Mouse (Mus musculus): Measurements from ENCODE around the gene Sdf4.
A peak's percentile ranks its signal among the peaks of the same experiment; 100 is the strongest.

Gene Sdf4

DNA sequence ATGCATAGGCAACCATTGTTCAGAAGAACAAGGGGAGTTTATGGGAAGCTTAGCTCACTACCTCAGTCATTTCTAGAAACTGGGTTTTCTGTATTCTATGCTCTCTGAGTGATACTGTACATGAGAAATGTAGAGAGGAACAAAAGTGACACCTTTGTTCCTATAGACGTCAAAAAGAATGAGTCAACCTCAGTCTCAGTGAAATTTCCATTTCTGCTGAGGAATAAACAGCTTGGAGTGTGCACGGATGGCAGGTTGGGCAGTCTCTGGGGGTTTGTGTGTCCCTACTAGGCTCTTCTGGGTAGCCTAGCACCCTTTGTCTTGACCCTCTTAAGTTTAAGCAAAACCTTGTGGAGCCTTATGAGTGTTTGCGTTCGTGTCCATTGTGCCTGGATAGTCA, 15.7 kb downstream of the Sdf4 start:
- no peak for DNase-seq (ENCODE audit: low read depth)

- DNase-seq (ENCODE audit: low read depth) = no peak
Measured at GRCm38 (mm10) chr4:156013637-156014036, 21.0 kb downstream of the Sdf4 start, which contains the start of gene Tnfrsf4. Gene Tnfrsf4, plus strand, starts transcription at chr4:156013843.

GRCm38 (mm10) chr4:156014436-156014835, 21.8 kb downstream of the Sdf4 start:
- no peak for DNase-seq (ENCODE audit: low read depth)

DNA sequence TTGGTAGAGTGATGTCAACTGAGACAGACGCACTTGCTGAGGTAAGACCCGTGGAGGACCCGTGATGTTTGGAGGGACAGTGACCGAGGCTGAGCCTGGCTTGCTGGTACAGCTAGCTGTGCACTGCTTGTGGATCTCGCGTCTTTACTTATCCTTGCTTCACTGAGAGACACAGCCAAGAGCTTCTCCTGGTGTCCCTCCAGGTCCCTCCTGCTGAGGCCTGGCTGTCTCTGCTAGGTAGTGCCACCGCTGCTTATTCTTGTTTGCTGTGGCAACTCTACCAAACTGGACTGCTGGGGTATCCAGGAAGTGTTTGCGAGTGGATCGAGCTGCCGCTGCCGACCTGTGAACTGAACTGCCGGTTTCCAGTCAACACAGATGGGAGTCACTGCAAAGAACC, 27.1 kb downstream of the Sdf4 start:
- DNase-seq (ENCODE audit: low read depth) = no peak

- no peak for DNase-seq (ENCODE audit: low read depth)
Measured at GRCm38 (mm10) chr4:156021381-156021780, 28.7 kb downstream of the Sdf4 start.

- no peak for DNase-seq (ENCODE audit: low read depth)
Measured at GRCm38 (mm10) chr4:156021942-156022419, 29.3 kb downstream of the Sdf4 start.

GRCm38 (mm10) chr4:156023520-156023919, 30.8 kb downstream of the Sdf4 start:
- no peak for DNase-seq (ENCODE audit: low read depth)

DNA sequence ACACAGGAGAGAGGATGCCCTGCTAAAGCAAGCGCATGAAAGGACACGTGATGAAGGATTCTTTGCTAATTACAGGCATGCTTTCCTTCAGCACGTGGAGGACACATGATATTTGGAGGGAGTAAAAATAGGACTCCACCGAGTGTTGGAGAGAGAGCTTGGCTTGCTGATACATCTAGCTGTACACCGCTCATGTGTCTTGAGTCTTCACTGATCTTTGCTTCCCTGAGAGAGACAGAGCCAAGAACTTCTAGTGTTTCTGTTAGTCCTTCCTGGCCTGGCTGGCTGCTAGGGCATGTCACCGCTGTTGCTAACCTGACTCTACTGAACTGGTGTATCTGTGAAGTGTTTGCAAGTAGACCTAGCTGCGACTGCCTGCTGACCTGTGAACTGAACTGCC, 31.5 kb downstream of the Sdf4 start:
- DNase-seq (ENCODE audit: low read depth) = no peak

DNA sequence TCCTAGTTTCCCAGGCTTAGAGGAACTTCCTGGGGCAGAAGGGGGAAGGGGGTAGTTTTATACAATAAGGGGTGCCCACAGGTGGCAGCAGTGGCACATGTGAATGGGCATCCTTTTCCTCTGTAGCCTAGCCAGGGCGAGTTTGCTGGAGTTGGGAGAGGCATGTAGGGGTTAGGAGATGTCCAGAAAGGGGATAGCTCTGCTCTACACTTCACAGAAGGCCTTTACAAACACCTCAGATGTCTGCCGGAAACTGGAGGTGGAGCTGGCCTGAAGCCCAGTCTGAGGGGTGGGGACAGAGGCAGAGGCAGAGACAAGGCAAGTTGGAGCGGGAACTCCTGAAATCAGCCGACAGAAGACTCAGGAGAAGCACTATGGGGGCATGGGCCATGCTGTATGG, 33.3 kb downstream of the Sdf4 start, which contains the start of gene Tnfrsf18:
Tnfrsf18 (plus strand) TSS at position 152 of the 400 bp plus-strand sequence.
- DNase-seq (ENCODE audit: low read depth) = no peak

GRCm38 (mm10) chr4:156028580-156028979, 35.9 kb downstream of the Sdf4 start:
- no peak for DNase-seq (ENCODE audit: low read depth)

- no peak for DNase-seq (ENCODE audit: low read depth)
Measured at GRCm38 (mm10) chr4:156030651-156031118, 38.0 kb downstream of the Sdf4 start.

DNA sequence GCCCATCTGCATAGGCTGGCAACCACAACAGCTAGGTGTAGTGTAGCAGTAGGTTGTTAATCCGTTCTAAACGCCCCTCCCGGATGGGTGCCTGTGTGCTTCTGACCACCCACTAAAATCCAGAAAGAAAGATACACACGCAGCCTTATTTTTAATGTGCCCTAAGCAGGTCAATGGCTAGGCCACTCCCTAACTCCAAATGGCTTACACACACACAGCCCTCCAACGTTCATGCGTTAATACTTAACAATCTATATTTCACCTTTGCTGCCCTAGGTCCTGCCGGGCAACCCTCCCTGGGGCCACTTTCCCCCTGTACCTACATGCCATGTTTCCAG, 38.6 kb downstream of the Sdf4 start:
- DNase-seq (ENCODE audit: low read depth) = no peak

DNA sequence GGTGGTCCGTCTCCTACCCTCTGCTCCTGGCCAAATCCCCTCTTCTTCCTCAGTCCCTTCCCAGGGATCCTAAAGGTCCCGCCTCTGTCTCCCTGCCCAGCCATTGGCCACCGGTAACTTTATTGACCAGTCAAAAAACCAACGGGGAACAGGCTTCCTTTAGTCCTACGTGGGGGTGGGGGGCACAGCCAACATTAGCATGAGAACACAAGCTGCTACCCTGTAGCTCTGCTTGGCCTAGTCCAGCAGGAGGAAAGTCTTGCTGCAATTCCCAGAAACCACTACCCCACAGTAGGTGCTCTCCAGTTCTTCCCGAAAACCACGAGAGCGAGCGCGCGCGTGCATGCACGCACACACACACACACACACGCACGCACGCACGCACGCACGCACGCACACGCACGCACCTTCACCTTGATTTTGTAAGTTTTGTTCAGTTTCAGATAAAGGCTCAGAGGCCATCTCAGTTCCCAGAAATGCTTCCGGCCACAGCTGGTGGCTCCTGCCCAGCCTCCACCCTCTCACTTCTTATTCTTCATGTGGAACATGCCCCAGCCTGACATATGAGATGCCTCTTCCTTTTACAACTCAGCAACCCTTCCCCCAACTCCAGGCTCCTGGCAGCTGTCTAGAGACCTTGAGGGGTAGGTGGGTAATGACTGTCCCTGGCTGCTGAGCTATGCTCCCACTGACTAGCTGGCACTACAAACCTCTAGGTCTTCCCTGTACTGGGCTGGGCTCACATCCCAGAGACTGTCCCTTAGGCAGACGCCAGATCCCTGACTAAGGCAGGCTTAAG, 39.1 kb downstream of the Sdf4 start:
- DNase-seq (ENCODE audit: low read depth) = peak; percentile 46

DNA sequence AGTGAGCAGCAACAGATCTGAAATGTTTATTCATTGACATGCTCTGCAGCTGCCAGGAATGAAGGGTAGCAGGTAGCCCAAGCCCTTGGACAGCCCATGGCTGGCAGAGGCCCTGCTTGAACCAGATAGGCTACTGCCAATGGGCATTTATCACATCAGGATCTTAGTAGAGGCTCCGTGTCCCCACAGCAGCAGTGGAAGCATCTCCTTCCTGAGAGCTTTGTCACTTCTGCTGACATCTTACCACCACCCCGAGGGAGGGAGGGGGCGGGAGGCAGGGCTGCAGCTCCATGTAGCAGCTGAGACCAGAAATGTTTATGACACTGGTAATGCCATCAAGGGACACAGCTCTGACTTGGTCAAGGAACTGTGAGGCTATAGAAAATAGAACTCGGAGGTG, 40.2 kb downstream of the Sdf4 start:
- DNase-seq (ENCODE audit: low read depth) = no peak

GRCm38 (mm10) chr4:156033476-156034119, 40.9 kb downstream of the Sdf4 start:
- DNase-seq (ENCODE audit: low read depth) = peak; percentile 45

GRCm38 (mm10) chr4:156034301-156034700, 41.6 kb downstream of the Sdf4 start:
- no peak for DNase-seq (ENCODE audit: low read depth)

DNA sequence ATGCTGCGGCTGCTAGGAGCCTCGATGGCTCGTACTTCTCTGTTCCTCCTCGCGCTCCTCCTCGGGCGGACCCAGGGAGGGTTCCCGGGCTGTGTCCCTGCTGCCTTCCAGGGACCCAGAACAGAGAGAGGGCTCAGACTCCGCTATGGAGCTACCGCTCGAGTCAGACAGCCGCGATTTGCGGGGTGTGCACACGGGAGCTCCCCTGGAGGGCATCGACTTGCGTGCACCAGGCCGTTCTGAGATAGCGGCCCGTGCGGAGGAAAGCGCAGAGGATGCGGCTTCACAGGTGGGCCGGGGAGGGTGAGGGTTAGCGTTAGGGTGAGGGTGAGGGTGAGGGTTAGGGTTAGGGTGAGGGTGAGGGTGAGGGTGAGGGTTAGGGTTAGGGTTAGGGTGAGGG, 42.2 kb downstream of the Sdf4 start:
- DNase-seq (ENCODE audit: low read depth) = no peak

DNA sequence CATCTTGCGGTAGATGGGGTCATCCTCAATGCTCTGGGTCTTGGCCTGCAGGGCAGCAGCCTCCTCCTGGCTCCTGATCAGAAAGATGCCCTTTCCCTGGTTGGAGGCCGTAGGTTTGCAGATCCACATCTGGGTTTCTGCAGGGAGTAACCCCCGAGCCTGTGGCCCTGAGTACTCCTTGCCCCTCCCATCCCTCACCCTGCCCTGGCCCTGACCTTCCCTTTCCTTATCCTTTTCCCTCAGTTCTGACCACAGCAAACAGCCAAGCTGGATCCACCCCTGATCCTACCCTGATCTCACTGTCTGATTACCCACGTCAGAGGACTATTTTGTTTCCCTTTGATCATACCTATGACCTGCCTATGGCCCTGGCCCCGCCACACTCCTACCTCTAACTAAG, 52.1 kb downstream of the Sdf4 start:
- DNase-seq (ENCODE audit: low read depth) = no peak

DNA sequence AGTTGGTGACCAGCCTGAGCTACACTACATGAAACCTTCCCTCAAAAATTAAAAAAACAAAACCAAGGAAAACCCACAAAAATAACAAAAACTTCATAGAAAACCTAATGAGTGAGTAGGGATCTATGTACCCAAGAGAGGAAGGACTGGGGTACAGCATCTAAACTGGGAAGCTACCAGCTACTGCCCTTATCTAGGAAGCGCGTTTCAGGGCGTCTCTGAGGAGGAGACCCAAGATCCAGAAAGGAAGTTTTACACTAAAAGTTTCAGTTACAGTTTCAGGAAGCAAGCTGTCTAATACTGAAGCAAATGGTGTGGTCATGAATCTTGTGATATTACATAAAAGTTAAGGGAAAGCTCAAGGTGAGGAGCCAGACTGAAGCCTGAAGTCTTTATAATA, 57.1 kb downstream of the Sdf4 start:
- DNase-seq (ENCODE audit: low read depth) = no peak

- DNase-seq (ENCODE audit: low read depth) = no peak
Measured at GRCm38 (mm10) chr4:156050391-156050980, 57.8 kb downstream of the Sdf4 start.

GRCm38 (mm10) chr4:156053113-156053512, 60.4 kb downstream of the Sdf4 start:
- no peak for DNase-seq (ENCODE audit: low read depth)

- no peak for DNase-seq (ENCODE audit: low read depth)
Measured at GRCm38 (mm10) chr4:156054130-156054529, 61.5 kb downstream of the Sdf4 start.

GRCm38 (mm10) chr4:156054606-156055005, 61.9 kb downstream of the Sdf4 start:
- no peak for DNase-seq (ENCODE audit: low read depth)
